Mouse (Mus musculus) small intestine, adult 2 months (tissue): ENCODE results near the gene Fbxl2. TPM values are rescaled to one million over a fixed set of nuclear protein-coding genes. Genes with fewer than 3 reads are reported as not detected.

Source experiments
- H3K27ac ChIP-seq: fragments of 200-500 bp; 2 replicates; pipeline ENCODE4 v1.5.1; 2012; ENCODE audit warnings: low read depth, low read length, control low read depth, inconsistent platforms; ENCODE audit not compliant: insufficient read depth
- H3K27me3 ChIP-seq: fragments of 200-500 bp; 2 replicates; pipeline ENCODE4 v1.6.1; 2012; ENCODE audit warnings: mild to moderate bottlenecking, moderate library complexity, low read length, inconsistent platforms; ENCODE audit not compliant: control insufficient read depth, insufficient read depth
- H3K36me3 ChIP-seq: fragments of 200-500 bp; 2 replicates; pipeline ENCODE4 v1.6.1; 2012; ENCODE audit warnings: mild to moderate bottlenecking, low read length, control low read depth, inconsistent platforms; ENCODE audit not compliant: control insufficient read depth, insufficient read depth
- H3K4me1 ChIP-seq: fragments of 200-500 bp; 2 replicates; pipeline ENCODE4 v1.6.1; 2012; ENCODE audit warnings: low read length, inconsistent platforms, mixed read lengths; ENCODE audit not compliant: control insufficient read depth, insufficient read depth, insufficient read length
- H3K4me3 ChIP-seq: fragments of 200-500 bp; 2 replicates; pipeline ENCODE4 v1.5.1; 2012; ENCODE audit warnings: low read depth, mild to moderate bottlenecking, control low read depth, inconsistent platforms, low read length, moderate library complexity
- CTCF ChIP-seq: fragments of 200-500 bp; IDR thresholded peaks from 2 replicates; pipeline ENCODE4 v1.5.1; 2012; ENCODE audit warnings: low read depth, mild to moderate bottlenecking, control low read depth, inconsistent platforms, low read length, moderate library complexity, mixed read lengths; ENCODE audit not compliant: insufficient replicate concordance, insufficient read length; ENCODE audit errors: extremely low read depth
- POLR2A ChIP-seq: fragments of 200-500 bp; IDR thresholded peaks from 2 replicates; pipeline ENCODE4 v1.6.1; 2012; ENCODE audit warnings: low read depth, mild to moderate bottlenecking, control low read depth, inconsistent platforms, low read length, moderate library complexity
- WGBS: fragments of 180-500 bp; shearing (Covaris S2); methylation state at CpG from one replicate; pipeline ENCODE4 v1.1.7; 2018; 5-methylcytosine and 5-hydroxymethylcytosine counted together
- polyA plus RNA-seq: library from polyadenylated mRNA; depleted of rRNA; stranded (reverse); fragments of >200 nt; gene quantifications from 2 replicates; pipeline ENCODE4 v1.2.3, GENCODE M21; 2012

Fbxl2 gene
- polyA plus RNA-seq, 1 experiment: 1.2 TPM

DNA sequence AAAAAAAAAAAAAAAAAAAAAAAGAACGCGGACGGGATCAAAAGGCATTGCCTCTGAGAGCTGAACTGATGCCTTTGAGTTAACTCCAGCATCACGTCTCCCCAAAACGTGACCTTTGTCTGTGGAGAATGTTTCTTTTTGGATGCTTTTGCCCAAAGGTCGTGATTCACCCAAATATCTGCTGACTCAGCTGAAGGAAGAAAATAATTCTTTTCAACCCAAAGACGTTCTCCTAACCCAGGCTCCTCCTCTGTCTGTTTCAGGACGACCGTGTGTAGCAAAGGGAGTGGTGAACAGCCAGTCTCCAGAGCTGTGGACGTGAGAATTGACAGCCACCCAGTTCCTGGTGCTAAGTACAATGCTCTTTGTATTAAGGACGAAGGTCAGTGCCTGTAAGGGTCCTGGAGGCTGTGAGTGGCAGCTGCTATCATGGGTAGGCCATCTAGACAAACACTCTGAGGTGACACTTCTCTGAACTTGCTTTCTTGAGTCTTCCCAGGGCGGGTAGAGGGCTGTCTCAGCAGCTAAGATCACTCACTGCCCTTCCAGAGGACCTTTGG, 22.6 kb upstream of the Fbxl2 start:
- 32% methylated on average over 12 of the region's 12 CpGs for WGBS
- TF ChIP-seq CTCF (no peak), POLR2A (no peak)
- Histone ChIP-seq H3K36me3 (no peaks in the 10 kb centered on the region), H3K4me3 (no peak overlapping the region), H3K4me1 (peaks cover 3% of the 10 kb centered on the region; the same call in 1 of the 2 replicates), H3K27me3 (no peaks in the 10 kb centered on the region), H3K27ac (peak overlapping the region; percentile 17; the same call in 1 of the 2 replicates)

DNA sequence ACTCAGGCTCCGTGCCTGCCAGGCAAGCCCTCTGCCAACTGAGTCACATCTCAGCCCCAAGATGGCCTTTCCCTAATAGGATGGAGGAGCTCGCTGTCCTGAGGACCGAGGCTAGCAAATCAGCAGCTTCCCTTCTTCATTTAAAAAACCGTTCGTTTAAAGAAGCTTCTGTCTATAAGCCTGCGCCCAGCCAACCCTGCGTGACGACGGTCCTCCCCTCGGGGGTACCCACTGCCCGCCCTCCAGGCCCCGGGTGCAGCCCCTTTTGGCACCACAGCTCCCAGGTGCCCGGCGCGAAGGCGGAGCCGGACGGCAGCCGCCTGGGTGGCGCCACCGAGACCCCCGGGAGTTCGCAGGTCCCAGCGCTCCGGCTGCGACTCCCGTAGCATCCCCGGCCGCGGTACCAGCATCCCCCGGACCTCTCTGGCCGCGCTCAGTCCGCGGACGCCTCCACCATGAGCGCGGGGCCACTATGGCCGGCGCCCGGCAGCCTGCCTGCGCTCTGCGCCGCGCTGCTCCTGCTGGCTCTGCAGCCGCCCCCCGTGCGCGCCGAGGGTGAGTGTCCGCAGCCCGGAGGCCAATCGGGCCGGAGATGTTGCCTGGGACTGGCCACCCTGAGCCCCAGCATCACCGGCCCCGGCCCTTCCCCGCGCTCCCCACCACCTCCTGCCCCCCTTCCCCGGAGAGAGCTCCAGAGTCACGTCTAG, 11.3 kb upstream of the Fbxl2 start, which contains the start of gene Susd5:
Gene Susd5, plus strand, starts transcription at position 51 of the 707 bp plus-strand sequence.
- no peaks in the 10 kb centered on the region for H3K36me3 ChIP-seq
- no peak within 1 kb of the TSS for H3K4me3 ChIP-seq
- no peaks in the 10 kb centered on the region for H3K4me1 ChIP-seq
- TF ChIP-seq CTCF (no peak), POLR2A (no peak)
- WGBS: 3% methylated on average over 60 of the region's 60 CpGs
- no peak within 1 kb of the TSS for H3K27ac ChIP-seq
- H3K27me3 ChIP-seq: peaks cover 12% of the 10 kb centered on the region

DNA sequence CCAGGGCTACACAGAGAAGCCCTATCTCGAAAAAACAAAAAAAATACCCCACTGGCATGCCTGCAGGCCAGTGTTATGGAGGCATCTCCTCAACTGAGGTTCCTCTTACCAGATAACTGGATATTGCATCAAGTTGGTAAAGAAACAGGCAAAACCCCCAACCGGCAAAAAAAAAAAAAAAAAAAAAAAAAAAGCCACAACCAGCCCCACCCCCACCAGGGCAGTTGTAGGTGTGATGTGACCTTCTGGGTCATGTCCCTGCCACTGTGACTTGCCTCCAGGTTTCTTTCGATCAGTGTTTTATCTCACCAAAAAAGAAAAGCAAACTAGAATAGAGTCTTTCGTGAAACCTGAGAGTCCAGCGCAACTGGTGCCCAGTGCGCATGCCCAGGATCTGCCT, 6.9 kb upstream of the Fbxl2 start:
- Histone ChIP-seq H3K27me3 (peaks cover 11% of the 10 kb centered on the region), H3K36me3 (no peaks in the 10 kb centered on the region), H3K4me3 (no peak overlapping the region), H3K4me1 (no peaks in the 10 kb centered on the region), H3K27ac (no peak overlapping the region)
- TF ChIP-seq POLR2A (no peak), CTCF (no peak)
- WGBS: 69% methylated on average over 6 of the region's 6 CpGs

DNA sequence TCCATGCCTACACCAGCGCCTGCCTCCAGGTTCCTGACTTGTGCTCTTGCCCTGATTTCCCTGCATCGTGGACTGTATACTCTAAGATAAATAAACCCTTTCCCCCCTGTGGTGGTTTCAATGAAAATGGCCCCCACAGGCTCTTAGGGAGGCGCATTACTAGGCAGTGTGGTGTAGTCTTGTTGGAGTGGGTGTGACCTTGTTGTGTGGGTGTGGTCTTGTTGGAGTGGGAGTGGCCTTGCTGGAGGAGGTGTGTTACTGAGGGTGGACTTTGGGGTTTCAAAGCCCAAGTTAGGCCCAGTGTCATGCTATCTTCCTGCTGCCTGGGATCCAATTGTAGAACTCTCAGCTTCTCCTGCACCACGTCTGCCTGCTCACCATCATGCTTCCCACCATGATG, 6.0 kb upstream of the Fbxl2 start:
- H3K4me3 ChIP-seq: no peak overlapping the region
- H3K27ac ChIP-seq: no peak overlapping the region
- TF ChIP-seq CTCF (no peak), POLR2A (no peak)
- no peaks in the 10 kb centered on the region for H3K36me3 ChIP-seq
- peaks cover 3% of the 10 kb centered on the region for H3K27me3 ChIP-seq
- H3K4me1 ChIP-seq: no peaks in the 10 kb centered on the region
- WGBS: 73% methylated on average over 4 of the region's 4 CpGs

DNA sequence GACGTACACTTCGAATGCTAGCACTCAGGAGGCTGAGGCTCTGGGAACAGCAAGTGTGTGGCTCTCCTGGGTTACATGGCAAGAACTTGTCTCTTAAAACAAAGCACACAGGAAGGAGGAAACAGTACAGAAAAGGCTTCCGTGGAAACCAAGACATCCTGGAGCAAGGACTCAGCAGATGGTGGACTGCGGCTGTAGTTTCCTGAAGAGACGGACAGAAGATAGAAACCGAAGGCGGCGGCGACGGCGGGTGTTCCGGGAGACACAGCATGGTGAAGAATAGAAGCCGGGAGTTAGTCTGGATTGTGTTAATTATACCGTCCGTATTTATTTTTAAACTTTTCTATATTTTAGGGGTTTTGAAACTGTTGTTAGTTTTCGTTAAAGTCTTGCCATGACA, 4.8 kb upstream of the Fbxl2 start:
- Histone ChIP-seq H3K27ac (no peak overlapping the region), H3K4me3 (no peak overlapping the region), H3K27me3 (no peaks in the 10 kb centered on the region), H3K36me3 (no peaks in the 10 kb centered on the region), H3K4me1 (no peaks in the 10 kb centered on the region)
- 88% methylated on average over 16 of the region's 16 CpGs for WGBS
- no peak for TF ChIP-seq POLR2A
- TF ChIP-seq CTCF: no peak

DNA sequence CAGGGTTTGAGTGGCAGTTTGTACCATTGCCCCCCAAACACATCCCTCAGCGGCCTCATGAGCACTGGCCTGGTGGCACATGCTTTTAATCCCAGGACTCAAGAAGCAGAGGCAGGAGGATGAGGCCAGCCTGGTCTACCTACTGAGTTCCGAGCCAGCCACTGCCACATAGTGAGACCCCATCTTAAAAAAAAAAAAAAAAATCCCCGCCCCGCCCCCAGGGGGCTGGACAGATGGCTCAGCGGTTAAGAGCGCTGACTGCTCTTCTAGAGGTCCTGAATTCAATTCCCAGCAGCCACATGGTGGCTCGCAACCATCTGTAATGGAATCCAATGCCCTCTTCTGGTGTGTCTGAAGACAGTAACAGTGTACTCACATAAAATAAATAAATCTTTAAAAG, 4.1 kb upstream of the Fbxl2 start:
- H3K4me1 ChIP-seq: no peaks in the 10 kb centered on the region
- 86% methylated on average over 7 of the region's 7 CpGs for WGBS
- H3K4me3 ChIP-seq: no peak overlapping the region
- H3K27me3 ChIP-seq: no peaks in the 10 kb centered on the region
- TF ChIP-seq CTCF: no peak
- TF ChIP-seq POLR2A: no peak
- H3K27ac ChIP-seq: no peak overlapping the region
- H3K36me3 ChIP-seq: no peaks in the 10 kb centered on the region

DNA sequence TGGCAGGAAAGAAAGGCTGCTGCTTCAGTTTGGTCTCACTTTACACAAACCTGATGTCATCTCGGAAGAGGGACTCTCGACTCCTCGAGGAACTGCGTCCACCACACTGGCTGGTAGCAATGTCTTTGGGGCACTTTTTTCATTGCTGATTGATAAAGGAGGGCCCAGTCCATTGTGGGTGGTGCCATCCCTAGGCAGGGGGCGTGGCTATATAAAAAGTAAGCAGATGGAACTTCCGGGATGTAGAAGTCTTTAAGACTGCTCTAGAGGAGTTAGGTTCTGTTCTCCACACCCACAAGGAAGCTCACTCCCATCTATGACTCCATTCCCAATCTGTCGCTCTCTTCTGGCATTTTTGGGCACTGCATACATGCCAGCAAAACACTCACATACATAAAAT, 685 bp upstream of the Fbxl2 start:
- 81% methylated on average over 7 of the region's 7 CpGs for WGBS
- peaks cover 7% of the 10 kb centered on the region for H3K27me3 ChIP-seq
- no peaks in the 10 kb centered on the region for H3K4me1 ChIP-seq
- TF ChIP-seq POLR2A (no peak), CTCF (no peak)
- H3K36me3 ChIP-seq: no peaks in the 10 kb centered on the region
- no peak overlapping the region for H3K4me3 ChIP-seq
- H3K27ac ChIP-seq: no peak overlapping the region
